Mouse (Mus musculus): ENCODE data around the gene Fbxo10. TPM values are rescaled to one million over a fixed set of nuclear protein-coding genes. Genes with fewer than 3 reads are reported as not detected.
"Not testable (repeated sequence)": the region's sequence is repeated elsewhere in the genome, so short reads cannot be mapped to it uniquely, and the experiment has no call there.

Gene Fbxo10
- 4.2 and 6.9 TPM in 2 replicates for total RNA-seq (2017)

DNA sequence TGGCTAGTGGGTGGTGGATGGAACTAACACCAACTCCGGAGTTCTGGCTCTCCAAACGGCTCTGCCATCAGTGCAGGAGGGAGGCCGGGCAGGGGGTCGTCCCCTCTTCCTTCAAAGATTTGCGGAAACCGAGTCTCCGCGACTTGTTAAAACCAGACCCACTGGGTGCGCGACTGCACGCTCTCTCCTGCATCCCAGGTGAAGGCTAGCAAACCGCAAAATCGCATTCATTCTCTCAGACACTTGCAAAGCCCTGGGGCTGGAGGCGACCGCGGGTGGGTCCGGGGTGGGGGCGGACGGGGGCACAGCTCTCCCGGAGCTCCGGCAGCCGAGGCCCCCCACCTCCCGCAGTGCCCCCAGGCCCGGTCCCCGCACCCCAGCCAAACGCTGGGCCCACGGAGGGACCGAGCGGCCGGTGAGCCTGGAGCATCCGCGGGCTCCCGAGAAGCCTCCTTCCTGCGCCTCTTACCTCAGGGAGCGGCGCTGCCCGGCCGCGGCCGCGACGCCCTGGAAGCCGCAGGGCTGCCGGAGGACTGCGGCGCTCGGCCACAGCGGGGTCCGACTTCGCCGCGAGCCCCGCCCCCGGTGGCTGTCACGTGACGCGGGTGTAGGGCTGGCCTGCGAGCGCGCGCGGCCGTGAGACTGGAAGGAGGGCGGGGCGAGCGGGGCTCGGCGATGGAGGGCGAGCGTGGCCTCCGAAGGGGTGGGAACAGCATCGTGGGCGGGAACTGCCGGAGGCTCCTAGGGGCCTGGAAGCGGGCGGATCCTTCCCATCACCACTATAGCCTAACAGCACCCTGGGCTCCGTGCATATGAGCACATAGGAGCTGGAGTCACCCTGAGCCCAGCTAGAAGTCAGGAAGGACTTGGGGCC lies at the start of gene Fbxo10:
TSS of gene Fbxo10 (minus strand) at position 584 of the 874 bp plus-strand sequence.
- ATAC-seq (replicated peaks; ENCODE audit: low read depth, poor library complexity, severe bottlenecking) = peak; percentile 95

DNA sequence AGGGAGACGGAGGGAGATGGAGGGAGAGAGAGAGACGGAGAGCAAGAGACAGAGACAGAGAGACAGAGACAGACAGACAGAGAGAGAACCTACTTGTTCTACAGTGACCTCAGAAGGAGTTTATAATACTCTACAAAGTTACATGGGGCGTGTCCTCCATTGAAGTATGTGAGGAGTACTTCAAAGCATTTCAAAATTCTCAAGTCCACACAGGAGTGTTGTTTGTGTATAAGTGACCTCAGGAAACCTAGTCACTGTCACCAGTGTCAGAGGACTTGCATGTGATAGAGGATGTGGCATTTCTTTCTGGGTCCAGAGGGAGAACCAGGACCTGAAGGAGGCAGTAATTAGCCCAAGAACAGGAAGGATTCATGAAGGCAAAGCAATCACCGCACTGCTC lies 46.6 kb upstream of the Fbxo10 start:
- ATAC-seq (replicated peaks; ENCODE audit: low read depth, poor library complexity, severe bottlenecking) = no peak

DNA sequence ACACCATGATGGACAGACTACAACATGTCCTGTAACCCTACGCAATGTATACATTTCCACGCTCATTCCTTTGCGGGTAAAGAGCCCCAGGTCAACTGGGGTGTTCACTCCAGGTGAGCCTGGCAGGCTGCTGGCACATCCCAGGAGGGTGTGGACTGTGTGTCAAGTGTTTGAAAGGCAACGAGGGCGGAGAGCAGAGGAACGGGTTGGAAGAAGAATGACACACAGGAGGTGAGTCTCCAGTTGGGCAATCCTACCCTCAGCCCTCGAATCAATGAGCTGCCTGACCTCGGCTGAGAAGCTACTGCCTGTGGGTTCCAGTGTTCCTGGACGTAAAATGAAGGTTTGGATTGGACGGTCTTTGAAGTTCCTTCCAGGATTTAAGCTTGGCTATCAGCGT lies 36.9 kb upstream of the Fbxo10 start:
- no peak for ATAC-seq (replicated peaks; ENCODE audit: low read depth, poor library complexity, severe bottlenecking)

DNA sequence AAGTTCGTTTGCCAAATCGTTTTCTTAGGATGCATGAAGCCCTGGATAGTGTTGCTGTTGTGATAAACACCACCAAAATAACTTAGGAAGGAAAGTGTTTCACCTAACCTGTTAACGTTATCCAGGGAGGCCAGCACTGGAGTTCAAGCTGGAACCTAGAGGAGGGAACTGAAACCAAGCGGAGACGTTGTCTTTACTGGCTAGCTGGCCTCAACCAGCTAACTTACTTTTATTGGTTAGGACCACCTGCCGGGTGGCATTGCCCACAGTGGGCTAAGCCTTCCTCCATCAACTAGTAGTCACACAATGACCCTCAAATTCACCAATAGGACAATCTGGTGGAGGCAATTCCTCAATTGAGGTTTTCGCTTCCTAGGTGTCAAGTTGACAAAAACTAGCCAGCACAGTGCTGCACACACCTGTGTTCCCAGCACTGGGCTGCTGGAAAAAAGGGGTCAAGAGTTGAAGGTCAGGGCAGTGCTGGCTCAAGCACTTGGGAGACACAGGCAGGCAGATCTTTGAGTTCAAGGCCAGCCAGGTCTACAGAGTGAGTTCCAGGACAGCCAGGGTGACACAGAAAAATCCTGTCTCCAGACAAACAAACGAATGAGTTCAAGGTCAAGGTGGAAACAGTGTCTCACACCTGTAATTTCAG lies 24.2 kb upstream of the Fbxo10 start:
- peak; percentile 33; the same call in 1 of the 2 replicates for ATAC-seq (replicated peaks; ENCODE audit: low read depth, poor library complexity, severe bottlenecking)

DNA sequence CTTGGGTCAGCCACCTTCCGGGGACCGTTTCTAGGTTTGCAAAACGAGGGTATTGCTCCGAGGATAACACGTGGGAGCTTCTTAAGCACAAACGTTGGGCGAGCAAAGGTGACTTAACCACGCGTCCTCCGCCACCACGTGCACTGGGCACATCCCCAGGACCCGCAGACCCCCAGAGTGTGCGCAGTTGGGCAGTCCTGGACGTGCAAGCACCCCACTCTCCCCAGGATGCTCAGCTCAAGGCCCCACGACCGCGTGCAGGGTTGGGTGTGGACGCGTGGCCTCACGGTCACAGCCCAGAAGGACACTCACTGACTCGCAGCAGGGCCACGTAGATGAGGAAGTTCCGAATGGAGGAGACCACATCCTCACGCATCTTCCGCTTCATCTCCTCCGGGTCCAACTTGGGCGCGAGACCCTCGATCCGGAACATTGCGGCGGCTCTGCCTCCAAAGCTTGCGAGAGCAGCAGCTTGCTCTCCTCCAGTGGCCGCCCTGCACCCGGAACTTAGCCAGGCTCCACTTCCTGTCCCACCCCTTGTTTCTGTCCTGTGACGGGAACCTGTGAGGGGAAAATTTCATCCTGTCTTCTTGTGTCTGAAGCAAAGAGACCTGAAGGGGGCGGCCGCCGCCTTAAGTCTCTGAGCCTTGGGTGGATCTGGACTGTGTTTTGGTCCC lies 23.3 kb upstream of the Fbxo10 start, which contains the start of gene Tomm5:
TSS of gene Tomm5 (minus strand) at position 514 of the 677 bp plus-strand sequence.
- peak; percentile 98 for ATAC-seq (replicated peaks; ENCODE audit: low read depth, poor library complexity, severe bottlenecking)

DNA sequence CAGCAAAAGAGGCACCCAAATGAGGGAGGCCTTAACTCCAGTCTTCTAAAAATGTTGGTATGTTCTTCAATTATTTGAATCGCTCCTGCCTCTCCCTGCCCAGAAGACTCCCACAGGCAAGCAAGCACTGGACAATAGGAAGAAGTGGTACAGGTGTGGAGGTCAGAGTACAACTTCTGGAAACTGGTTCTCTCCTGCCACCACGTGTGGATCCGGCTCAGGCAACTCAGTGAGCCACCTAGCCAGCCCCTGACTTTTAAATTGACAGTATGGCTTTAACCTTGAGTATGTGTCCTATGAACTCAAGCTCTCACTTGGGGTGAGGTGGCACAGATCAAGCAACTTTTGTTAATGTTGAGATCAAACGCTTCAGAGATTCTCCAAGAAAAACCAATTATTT lies 22.7 kb upstream of the Fbxo10 start:
- no peak for ATAC-seq (replicated peaks; ENCODE audit: low read depth, poor library complexity, severe bottlenecking)

DNA sequence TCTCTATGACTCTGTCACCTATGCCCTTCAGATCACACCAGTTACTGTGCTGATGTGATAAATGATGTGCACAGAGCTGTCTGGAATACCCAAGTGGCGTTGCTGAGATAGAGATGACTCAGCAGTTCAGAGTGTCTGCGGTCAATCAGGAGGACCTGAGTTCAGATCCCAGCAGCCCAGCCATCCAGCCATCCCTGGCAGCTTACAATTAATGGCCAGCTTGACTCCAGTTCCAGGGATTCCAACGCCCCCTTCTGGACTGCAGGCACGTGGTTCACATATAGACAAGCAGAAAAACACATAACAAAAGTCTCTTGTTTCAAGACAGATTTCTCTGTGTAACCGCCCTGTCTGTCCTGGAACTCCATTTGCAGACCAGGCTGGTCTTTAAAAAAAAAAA lies 22.0 kb upstream of the Fbxo10 start:
- ATAC-seq (replicated peaks; ENCODE audit: low read depth, poor library complexity, severe bottlenecking) = no peak

DNA sequence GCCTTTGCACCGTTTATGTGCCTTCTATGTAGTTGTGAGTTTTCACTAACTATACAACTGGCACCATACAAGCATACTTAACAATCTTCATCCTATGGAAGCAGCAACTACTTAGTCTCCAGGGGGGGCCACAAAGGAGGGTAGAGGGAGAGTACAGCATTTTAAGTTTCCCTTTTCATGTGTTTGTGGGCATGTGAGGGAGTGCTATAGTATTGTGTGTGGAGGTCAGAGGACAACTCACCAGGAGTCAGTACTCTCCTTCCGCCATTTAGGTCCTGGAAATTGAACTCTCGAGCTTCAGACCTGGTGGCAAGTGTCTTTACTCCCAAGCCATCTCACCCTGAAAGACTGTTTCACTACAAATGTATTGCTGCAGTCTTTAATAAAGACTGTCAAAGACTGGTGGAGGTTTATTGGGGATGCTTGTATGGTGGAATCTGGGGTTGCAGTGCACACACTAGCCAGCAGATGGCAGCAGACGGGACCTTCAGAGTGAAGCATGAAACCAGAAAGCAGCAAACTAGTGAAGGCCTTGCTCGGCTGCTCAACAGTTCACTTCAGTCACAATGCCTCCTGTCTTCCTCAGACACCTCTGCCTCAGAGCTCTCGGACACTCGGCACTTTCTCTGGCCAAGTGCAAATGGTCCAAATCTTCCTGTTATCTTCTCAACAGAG lies 12.9 kb upstream of the Fbxo10 start:
- ATAC-seq (replicated peaks; ENCODE audit: low read depth, poor library complexity, severe bottlenecking) = peak; percentile 96

DNA sequence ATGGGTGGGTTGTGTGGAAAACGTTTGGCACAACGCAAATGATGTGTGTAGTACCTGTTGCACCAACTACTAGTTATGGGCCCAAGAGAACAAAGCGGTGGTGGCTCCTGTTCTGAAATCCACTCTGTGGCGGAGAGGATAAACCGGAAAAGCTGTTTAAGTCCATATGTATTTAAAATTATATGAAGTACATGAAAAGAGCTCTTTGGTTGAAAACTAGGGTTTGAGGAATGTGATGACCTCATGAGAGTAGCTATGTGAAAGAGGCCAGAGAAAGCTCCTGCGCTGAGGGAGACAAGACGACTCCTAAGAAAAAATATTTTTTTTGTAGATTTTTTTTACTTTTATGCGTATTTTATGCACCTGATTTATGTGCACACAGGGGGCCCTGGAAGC lies 489 bp upstream of the Fbxo10 start:
- no peak for ATAC-seq (replicated peaks; ENCODE audit: low read depth, poor library complexity, severe bottlenecking)

DNA sequence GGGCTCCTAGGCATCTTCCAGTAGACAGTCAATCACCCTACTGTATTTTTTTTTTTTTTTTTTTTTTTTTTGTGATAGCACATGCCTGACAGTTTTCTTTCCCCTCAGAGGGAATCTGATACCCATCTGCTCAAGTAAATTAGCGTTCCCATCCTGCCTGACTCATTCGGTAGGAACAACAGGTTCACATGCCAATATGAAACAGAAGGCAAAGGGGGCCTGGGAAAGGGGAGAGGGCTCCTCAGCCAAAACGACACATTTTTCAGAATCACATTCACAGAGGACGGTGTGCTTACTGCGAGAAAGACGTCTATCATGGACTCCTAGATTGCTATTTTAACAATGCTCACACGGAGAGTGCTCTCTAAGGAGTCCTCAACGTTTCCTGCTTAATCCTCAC lies 917 bp downstream of the Fbxo10 start:
- no peak for ATAC-seq (replicated peaks; ENCODE audit: low read depth, poor library complexity, severe bottlenecking)

DNA sequence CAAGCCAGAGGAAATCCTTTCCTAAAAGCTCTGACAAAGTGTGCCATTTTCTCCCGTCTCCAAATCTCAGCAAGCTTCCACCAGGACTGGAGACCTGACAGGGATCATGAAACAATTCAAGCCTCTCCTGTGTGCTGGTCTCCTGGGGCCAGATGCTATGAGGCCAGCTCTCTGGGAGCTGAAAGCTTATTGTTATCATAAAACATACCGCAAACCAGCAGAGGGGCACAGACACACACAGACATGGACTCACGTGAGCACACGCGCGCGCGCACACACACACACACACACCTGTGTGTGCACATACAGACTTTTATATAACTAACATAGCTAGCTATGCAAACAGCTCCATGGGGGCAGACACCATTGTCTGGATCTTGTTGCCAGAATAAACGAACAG lies 1.5 kb downstream of the Fbxo10 start:
- no peak for ATAC-seq (replicated peaks; ENCODE audit: low read depth, poor library complexity, severe bottlenecking)

DNA sequence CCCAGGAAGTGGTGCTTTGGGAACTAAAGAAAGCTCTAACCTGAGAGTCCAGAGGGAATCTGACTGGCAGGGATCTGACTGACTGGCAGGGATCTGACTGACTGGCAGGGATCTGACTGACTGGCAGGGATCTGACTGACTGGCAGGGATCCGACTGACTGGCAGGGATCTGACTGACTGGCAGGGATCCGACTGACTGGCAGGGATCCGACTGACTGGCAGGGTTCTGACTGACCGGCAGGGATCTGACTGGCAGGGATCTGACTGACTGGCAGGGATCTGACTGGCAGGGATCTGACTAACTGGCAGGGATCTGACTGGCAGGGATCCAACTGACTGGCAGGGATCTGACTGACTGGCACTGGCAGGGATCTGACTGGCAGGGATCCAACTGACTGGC lies 3.4 kb downstream of the Fbxo10 start:
- ATAC-seq (replicated peaks; ENCODE audit: low read depth, poor library complexity, severe bottlenecking) = not testable (repeated sequence)

DNA sequence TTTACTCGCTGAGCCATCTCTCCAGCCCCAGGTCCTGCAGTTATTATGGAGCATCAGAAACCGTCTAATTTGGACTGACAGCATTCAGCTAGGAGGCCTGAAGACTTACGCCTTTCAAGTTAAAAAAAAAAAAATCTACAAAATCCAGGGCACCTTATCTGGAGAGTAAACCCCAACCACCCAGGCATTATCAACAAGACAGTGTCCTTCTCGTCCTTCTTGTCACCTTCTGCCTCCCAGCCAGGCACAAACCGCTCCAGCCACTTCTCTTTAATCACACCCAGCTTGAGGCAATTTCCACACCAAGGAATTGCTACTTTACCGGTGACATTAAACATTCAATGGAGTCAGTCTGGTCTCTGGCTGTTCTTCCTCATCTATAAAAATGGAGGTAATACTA lies 10.9 kb downstream of the Fbxo10 start:
- peak; percentile 62; the same call in 1 of the 2 replicates for ATAC-seq (replicated peaks; ENCODE audit: low read depth, poor library complexity, severe bottlenecking)

DNA sequence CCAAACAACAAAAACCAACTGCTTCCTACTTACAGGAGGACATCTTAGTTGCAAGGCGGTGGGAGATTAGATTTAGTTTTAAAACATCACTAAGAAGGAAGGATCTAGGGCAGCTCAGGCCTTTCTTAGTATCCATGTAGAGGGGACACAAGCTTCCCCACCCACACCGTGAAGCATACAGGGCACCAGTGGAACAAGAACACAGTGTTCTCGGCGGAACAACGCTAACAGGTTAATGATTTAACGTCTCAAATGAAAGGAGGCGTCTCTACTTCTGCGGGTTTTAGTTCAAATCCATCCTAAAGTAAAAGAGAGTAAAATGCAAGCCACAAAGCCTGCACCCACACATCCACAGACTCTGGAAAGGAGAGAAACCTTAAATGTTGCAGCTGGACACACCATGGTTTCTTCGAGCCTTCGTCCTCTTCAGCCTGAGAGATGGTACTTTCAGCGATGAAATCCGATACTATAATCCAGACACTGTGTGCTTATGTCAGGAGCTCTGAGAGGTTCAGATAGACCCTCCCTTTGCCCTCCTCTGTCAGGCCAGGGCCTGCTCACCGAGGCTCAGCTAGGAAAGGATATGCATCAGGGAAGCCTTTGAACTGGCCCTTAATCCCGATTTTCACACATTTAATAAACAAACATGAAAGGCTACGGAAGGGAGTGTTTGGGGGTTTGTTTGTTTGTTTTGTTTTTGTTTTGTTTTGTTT lies 12.0 kb downstream of the Fbxo10 start:
- no peak for ATAC-seq (replicated peaks; ENCODE audit: low read depth, poor library complexity, severe bottlenecking)

DNA sequence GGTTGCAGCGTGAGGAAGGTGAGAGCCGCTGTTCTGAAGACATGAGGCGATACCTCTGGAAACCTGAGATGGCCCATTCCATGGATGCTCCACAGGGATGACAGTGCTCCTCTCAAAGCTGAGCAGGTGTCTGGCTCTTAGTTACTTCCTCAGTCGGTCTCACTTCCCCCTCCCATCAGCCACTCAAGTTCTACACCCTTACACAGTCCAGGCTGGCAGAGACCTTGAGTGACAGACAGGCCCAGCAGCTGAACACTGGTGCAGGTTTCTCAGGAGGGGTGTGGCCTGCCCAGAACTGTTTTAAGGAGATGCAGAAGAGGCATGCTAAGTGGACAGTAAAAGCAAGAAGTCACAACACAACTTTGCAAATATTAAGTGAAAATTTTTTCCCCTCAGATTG lies 16.7 kb downstream of the Fbxo10 start:
- peak; percentile 71 for ATAC-seq (replicated peaks; ENCODE audit: low read depth, poor library complexity, severe bottlenecking)

DNA sequence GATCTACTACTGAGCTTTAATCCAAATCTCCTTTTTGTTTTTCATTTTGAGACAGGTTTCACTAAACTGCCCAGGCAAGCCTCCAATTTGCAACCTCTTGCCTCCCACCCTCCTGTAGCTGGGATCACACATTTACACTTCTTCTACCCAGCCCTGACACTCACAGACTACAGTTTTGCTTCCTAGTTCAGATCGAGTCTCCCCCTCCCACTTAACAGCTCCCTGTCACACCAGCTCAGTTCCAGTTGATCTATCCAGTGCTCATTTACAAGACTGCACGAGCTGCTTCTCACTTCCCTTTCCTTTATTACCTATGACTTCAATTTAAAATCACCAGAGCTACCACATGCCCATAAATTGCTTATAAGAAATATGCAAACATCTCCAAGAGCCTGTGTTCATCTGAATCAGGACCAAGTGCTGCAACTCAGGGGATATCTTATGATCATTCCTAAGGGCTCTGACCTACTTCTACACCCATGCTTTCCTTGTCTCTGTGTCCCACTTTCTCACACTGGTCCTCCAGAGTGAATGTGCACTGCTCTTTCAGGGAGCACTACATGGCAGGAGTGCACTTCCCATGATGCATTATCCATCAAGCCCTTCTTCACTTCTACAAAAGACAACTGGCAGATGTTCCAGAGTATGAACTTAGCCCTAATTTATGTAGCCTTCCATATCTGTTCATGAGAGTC lies 18.2 kb downstream of the Fbxo10 start:
- ATAC-seq (replicated peaks; ENCODE audit: low read depth, poor library complexity, severe bottlenecking) = no peak

DNA sequence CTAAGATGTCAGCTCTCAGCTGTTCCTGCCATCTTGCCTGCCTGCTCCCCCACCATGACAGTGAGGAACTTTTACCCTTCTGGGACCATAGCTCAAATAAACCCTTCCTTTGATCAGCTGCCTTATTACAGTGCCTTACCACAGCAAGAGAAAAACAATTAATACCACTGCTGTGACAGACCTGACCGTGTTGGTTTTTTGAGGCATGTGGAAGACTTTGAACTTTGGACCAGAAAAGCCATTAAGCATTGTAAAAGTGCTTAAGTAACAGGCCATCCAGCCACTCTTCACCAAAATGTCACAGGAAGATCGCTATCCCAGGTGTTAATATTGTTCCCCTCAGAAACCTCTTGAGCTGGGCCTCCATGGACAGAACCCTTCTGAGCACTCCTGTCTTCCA lies 19.8 kb downstream of the Fbxo10 start:
- ATAC-seq (replicated peaks; ENCODE audit: low read depth, poor library complexity, severe bottlenecking) = no peak

DNA sequence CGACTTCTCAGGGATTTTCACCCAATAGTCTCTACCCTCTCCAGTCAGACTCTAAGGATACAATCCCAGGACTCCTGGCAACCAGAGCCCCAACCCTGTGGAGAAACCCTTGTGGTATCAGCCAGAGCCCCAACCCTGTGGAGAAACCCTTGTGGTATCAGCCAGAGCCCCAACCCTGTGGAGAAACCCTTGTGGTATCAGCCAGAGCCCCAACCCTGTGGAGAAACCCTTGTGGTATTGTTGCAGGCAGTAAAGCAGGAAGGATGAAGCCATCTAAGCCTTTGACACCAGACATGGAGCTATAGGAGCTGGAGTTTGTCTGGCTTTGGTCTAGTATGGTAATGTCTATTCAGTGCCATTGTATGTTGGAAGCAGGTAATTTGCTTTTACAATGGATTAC lies 20.6 kb downstream of the Fbxo10 start:
- peak; percentile 83 for ATAC-seq (replicated peaks; ENCODE audit: low read depth, poor library complexity, severe bottlenecking)

DNA sequence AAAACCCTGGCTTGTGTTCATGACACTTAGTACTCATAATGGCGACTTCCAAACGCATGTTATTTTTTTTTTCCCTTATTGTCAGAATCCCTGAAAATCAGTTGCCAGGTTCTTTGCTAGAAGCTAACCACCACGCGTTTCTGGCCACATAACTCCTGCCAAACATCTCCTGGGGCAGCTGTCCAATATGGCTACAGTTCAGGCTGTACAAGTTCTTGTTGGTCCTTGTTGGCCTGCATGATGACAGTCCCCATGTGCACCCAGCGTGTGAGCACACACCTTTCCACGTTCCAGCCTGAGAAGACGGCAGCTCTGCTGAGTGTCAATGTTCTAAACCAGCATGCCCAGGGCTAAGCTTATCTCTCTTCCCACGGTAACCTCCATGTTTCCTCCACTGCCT lies 29.0 kb downstream of the Fbxo10 start:
- ATAC-seq (replicated peaks; ENCODE audit: low read depth, poor library complexity, severe bottlenecking) = no peak
